8 mouse cellular contexts compared by ENCODE assay signal in genomic region chr1:74661448-74662195, GRCm38 (mm10). TPM values are rescaled to one million over a fixed set of nuclear protein-coding genes. Genes with fewer than 3 reads are reported as not detected.
DNase-seq lines count a peak whose midpoint lies in the region; ATAC-seq and TF ChIP-seq lines count a peak whose summit lies in the region.

Gene Ttll4 (plus strand): TSS chr1:74661745.

- peak; percentile 19; the same call in 1 of the 2 replicates for TF ChIP-seq CTCF in cortical plate, adult 2 months (IDR thresholded peaks at IDR 0.05; ENCODE audit: extremely low read depth, insufficient read depth, low read length)

- DNase-seq in gastrocnemius, adult 8-10 months (ENCODE audit: low spot score in 2 of 2), result peak; percentile 92 to 94
- DNase-seq in hindlimb bud, embryonic 11.5 days (ENCODE audit: extremely low spot score, low read depth, low spot score), result peak; percentile 98
- DNase-seq in left cerebral cortex, adult 8-10 months (ENCODE audit: low spot score in 2 of 2), result peak; percentile 70 to 92
- DNase-seq in right cerebral cortex, postnatal 10 days (ENCODE audit: low spot score in 2 of 2), result peak; percentile 95 to 96
- peak; percentile 89 for DNase-seq in urinary bladder, postnatal 25 days (ENCODE audit: low spot score)

- H3K27me3 ChIP-seq in megakaryocyte, embryonic 14.5 days (replicated peaks), result no peaks in the 10 kb centered on the region

- no peak for TF ChIP-seq POLR2A in cortical plate, adult 2 months (IDR thresholded peaks at IDR 0.05; ENCODE audit: extremely low read depth, insufficient read depth, low read length)

- H3K9me3 ChIP-seq in megakaryocyte, embryonic 14.5 days, result no peaks in the 10 kb centered on the region

- peak; percentile 94 for ATAC-seq in activated CD4-positive, CD25-positive, alpha-beta regulatory T cell, adult 4 months

- peaks cover 2% of the 10 kb centered on the region; the same call in 1 of the 2 replicates for H3K4me1 ChIP-seq in cortical plate, adult 2 months (ENCODE audit: control insufficient read depth, insufficient read depth, low read length)
- peaks cover 26% of the 10 kb centered on the region for H3K4me1 ChIP-seq in megakaryocyte, embryonic 14.5 days

- H3K4me3 ChIP-seq in cortical plate, adult 2 months (ENCODE audit: insufficient read depth, low read length), result peak within 1 kb of the TSS; percentile 79
- peak within 1 kb of the TSS; percentile 98 for H3K4me3 ChIP-seq in megakaryocyte, embryonic 14.5 days (replicated peaks)

- peaks cover 8% of the 10 kb centered on the region for H3K36me3 ChIP-seq in megakaryocyte, embryonic 14.5 days (replicated peaks; ENCODE audit: low read length)

- peak within 1 kb of the TSS; percentile 72; the same call in 1 of the 2 replicates for H3K27ac ChIP-seq in cortical plate, adult 2 months (ENCODE audit: insufficient read depth, low read length)

RNA-seq across cellular contexts. Expression of gene Ttll4, which starts in this region (rescaled TPM):
- 10 to 100 TPM; 11.5 to 14.8 TPM for polyA plus RNA-seq in activated CD4-positive, CD25-positive, alpha-beta regulatory T cell, adult 4 months (2017; shearing (Covaris generic))
- 17.0 and 17.7 TPM in 2 replicates for polyA plus RNA-seq in cortical plate, adult 2 months (2012; rRNA removed)
- 10 to 100 TPM in 3 of 4 experiments, 1 to 10 TPM in 1; 9.2 to 18.3 (median 11.4) TPM for total RNA-seq in gastrocnemius, adult 8-10 months (2022)
- 10 to 100 TPM; 19.3 to 22.4 (median 20.5) TPM for total RNA-seq in left cerebral cortex, adult 8-10 months (2022)
- polyA plus RNA-seq in megakaryocyte, embryonic 14.5 days (2012; ENCODE audit: insufficient read depth, low replicate concordance), result 1.2 and 5.3 TPM in 2 replicates

Comparison
In these comparisons a context has a peak if more than half of its experiments do, and no peak if none do; other contexts are left out.
1. Peak in every context shown above with its lines: DNase-seq, ATAC-seq, H3K4me3 ChIP-seq and H3K27ac ChIP-seq.